Mouse (Mus musculus): ENCODE measurements around the gene Actbl2. TPM values are rescaled to one million over a fixed set of nuclear protein-coding genes. Genes with fewer than 3 reads are reported as not detected.

The Actbl2 gene
- total RNA-seq, 2 experiments from 2014 or later: not detected

DNA sequence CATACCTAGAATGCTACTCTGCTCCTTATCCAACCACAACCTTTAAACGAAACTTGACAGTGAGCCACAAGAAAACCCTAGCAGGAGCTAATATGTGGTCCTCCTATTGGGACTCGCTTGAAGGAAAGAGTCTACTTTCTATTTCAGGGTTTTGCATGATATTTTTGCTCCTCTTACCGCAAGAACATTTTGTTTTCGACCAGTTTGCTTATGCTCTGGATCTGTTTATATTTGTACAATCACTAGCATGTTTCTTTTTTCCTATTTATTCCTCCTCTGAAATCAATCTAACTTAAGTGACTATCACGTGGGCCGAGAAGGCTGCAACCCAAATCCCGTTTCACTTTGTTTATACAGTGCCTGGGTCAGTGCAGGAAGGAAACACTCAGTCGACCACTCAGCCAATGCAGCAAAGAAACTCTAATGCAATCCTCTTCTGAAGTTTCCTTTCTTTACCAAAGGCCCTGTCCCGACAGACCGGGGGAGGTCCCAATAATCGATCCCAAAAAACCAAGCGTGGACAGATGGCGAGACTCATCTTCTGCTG is 15.0 kb downstream of the Actbl2 start:
- no peak for DNase-seq

DNA sequence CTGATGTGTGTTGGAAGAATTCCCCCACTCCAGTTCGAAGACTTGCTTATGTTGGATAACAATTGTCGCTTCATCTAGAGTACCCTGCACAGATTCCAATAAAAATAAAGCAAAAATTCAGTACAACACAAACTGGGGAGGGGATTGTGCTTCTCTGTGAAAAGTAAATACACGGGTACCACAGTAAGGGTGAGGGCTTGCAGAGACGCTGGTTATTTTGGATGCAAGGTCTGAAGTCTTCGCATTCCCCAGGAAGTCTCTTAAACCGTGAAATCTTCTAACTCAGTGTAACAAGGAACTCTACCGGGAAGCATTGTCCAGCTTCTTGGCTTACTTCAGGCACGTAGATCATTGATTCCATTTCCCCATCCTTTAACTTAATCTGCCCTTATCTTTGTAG is 17.1 kb downstream of the Actbl2 start:
- DNase-seq: no peak

DNA sequence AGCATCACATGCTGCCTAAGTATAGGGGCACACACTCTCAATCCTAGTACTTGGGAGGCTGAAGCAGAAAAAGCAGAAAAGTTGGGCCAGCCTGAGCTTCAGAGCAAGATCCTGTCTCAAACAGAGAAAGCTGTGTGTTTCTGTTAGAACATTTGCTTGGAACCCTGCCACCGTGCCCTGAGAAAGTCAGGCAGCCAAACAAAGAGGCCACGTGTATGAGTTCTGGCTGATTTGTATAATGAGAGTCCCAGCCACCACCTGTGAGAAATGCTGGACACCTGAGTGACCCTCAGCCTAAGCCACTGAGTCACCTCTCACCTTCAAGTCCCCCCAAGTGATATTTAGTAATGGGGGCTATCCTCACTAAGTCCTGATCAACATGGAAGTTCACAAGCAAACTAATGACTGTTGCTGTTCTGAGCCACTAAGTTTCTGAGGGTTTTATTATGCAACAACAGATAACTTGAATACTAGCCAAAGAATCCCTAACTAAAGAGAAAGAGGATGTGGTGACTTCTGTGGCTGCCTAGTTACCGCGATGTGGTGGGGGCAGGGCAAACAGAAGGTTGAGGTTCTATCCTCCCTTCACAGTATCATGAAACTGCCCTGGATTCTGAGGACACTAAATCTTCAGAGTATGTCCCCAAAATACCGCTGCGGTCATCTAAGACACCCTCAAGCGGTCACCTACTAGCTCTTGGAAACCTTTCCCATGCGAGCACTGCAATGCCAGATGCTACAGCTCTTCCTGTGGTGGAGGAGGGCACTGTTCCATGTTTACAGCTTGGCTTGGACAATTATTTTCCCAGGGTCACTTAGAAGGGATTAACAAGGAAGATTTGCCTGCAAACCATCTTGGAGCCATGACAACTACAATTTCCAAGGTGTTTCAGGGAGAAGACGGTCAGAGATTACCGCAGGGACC is 31.9 kb downstream of the Actbl2 start:
- DNase-seq: no peak

DNA sequence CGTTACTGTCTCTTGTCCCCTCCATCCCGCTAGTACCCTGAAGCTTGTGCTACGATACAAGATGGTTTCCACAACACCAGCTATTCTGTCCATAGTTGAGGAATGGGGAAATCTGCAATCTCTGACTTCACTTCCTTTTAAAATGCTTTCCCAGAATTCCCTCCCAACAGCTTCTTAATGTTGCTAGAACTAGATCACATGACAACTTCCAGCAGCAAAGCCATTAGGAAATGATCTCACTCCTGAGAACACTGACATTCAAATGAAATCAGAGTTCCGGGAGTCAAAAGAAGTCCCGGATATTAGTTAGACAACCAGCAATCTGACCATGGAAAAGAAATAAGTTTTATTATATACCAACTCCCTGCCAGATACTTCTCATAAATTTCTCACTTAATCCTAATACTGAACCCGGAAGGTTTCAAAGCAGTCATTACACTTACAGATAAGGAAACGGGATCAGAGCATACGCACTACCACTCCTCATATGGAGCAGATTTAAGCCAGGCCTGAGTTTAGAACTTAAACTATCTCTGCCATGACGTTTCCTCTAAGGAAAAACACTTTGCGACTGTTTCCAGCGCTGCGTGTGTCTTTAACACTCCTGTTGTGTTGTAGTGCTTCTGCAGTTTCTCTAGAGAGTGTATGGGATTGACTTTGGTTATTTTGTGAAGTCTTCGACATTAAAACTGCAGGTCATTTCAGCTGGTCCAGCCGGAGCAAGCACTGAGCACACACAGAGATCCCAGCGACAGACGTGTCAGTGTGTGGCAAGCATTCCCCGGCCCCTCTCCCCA is 36.5 kb downstream of the Actbl2 start:
- DNase-seq: no peak

DNA sequence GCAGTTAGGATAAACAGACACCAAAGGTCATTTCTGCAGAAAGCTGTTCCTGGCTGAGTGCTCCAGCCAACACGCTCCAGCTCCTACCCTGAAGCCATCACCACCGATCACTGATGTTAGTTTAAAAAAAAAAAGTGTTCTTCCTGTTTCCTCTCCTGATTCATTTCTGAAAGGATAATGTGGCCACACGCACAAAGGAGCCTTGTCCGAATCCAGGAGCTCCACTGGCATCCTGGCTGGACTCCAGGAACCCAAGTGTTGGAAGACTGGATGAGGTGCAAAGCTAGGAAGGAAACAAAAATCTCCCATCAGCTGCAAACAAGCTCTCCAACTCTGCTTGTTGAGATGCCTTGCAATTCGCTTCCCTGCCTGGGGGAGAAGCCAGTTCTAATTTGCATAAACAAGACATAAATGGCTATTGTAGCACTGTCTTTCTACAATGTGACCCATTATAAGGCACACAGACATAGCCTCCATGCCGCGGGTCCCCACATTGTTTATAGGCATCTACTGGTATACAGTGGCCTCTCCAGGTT is 37.2 kb downstream of the Actbl2 start:
- no peak for DNase-seq

DNA sequence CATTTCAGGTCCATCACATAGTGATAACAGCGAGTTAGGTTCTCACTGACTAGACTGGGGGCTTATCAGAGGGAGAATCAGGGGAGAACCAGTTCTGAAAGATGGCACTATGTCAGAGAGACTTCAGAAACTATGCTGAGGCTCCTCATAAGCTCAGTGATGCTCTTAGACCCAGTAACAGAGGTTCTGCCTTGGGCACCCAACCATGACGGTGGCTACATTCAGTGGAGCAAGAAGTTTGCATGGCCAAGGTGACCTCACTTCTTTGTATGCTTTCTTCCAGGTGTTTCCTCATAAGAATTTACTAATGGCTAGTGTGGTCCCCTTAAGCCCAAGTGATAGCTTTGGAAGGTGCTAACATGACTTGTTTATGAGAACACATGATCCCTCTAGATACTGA is 38.7 kb downstream of the Actbl2 start:
- DNase-seq: no peak

DNA sequence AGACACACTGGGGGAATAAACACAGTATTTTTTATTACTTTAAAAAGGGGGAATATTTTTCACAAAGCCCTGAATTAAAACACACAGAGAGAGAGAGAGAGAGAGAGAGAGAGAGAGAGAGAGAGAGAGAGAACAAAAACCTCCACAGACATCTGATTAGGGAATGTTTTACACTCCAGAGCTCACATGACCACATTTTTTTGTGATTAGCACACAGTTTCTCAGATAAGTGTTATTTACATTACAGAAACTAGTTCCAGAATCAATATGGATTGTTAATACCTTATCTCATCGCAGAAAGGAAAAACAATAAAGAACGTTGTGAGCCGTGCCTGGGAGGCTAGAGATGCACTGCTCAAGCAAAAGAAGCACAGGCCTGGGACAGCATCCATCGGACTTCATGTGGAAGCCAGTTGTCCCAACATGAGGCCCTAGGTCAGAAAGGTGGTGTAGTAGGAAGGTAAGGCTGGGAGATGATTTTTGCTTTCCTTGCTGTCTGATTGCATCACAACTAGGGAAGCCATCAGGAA is 40.2 kb downstream of the Actbl2 start:
- no peak for DNase-seq

DNA sequence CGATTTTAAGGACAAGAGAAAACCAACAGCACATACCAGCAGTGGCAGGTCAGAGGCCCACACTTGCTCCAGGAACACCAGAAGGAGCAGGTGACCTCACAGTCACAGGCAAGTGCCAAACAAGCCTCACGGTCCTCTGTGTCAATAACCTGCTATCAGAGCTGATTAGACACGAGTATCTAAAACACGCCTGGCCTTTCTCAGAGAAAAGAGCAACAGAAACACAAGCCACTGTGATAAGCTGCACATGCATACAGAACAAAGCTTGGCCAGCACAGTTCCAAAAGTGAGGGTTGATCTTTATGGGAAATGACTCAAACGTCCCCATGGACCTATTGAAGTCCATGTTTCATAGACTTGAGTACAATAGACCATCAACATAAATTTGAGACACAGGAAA is 41.2 kb downstream of the Actbl2 start:
- DNase-seq: no peak

DNA sequence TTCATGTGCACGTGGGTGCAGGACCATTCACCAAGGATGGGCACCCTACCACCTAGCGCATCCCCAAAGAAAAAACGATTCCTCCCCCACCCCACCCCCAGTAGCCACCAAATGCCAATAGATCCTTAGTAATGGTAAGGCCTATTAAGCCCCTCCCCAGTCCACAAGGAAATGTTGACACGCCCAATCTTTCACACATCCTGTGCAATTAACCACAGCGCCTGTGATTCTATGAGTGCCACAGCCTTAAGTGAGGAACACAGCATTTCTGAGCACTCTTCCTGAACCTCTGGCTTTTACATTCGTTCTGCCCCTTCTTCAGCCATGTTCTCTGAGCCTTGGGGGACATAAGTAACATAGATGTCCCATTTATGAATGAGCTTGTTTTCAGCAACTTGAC is 42.8 kb downstream of the Actbl2 start:
- no peak for DNase-seq

DNA sequence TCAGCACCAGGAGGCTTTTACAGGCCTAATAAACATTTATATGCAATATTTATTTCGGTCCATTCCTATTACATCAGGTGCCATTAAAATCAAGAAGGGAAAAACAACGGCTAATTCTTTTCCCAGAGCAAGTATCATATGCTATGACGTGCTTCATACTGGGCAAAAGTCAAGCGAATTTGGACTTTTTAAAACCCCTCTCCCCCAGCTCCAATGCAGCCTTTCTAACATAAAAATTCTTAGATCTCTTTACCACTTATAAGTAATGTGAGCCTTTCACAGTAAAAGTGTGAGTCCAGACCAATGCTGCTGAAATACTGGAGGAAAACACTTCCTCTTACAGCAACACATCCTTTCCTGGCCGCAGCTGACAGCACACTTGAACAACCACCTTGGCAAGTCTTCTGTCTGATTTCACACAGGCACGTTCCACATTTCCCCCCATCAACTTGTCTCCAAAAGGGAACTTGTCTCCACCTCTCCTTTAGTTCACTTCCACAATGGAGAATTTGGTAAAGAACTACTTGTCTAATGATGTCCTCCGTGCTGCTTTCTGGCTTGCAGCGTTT is 44.4 kb downstream of the Actbl2 start:
- DNase-seq: no peak

DNA sequence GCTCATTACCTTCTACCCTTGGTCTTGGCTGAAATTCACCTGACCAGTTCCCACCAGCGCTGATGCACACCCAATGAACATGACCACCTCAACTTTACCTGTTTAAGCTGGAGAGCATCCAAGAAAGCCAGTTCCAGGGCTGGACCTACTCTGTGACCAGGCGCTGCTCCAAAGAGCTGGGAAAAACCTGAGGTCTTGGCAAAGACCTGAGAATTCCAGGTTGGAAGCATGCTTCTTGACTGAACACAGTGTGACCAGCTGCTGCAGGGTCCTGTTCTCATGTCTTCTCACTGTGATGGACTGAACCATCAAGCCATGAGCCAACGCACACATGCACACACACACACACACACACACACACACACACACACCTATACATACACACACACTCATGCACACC is 46.0 kb downstream of the Actbl2 start:
- no peak for DNase-seq

DNA sequence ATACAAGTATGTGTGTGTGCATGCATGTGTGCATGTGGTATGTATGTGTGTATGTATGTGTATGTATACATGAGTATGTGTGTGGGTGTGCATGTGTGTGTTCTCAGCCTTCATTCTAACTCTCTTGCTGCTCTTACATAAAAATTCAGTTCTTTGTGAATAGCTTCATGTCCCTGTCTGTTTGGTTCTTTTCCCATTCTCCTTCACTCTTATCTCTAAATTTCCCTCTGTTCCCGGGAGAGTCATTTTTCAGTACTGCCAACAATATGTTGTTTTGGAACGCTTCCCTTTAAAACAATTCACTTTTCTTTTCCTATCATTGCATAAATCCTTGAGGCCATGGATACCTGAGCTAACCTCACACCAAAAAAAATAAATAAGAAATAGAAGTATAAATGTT is 46.6 kb downstream of the Actbl2 start:
- no peak for DNase-seq

DNA sequence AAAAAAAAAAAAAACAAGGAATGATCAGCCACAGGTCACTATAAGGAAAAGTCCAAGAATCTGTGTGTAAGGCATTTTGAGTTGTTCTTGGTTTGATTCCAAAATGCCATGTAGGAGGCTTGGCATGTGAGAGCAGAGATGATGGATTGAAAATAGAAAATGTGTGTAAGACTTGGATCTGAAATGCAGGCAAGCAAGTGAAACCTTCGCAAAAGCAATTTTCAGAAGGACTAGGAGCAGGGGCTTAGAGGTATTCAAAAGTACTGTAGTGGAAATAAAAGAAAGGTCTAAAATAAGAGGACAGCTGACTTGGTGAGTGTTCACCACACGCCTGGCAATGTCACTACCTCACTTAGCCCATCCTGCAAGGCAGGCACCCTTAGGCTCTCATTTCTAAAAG is 49.4 kb downstream of the Actbl2 start:
- no peak for DNase-seq

DNA sequence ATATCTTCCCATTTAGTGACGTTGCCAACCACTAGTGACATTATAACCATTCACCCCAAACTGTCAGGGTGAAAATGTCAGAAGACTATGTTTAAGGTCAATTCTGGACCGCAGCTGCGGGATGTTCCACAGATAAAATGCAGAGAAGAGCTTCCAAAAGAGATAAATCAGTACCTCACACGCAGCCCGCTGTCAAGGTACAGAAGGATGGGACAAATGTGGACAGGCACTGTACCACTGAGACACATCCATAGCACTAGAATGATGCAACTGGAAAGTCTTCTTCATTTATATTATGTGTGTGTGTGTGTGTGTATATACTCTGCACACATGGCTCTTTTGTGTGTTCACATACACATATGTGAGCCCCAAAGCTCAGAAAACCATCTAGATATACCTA is 49.9 kb downstream of the Actbl2 start:
- no peak for DNase-seq

Other genes starting within 250 kb of the Actbl2 start
- 10 to 100 TPM; 38.2 to 43.3 TPM for gene Gpbp1, start 235.1 kb downstream of the Actbl2 start, total RNA-seq (2021)